Mouse (Mus musculus) monocyte, adult 2 months (primary cell): ENCODE data around the gene Specc1l.
A peak's percentile ranks its signal among the peaks of the same experiment; 100 is the strongest.

Source experiments
- DNase-seq, 2 experiments: peaks; one replicate each; pipeline ENCODE4 v3.0.0; 2022; ENCODE audit warnings: low spot score in 2 of 2, low read depth in 1 of 2

The Specc1l gene

GRCm38 (mm10) chr10:75211807-75212645 lies at the start of gene Specc1l:
TSS of gene Specc1l (plus strand) at chr10:75212073.
- DNase-seq = peak; percentile 90 to 93

- no peak for DNase-seq
These were observed 45.9 kb upstream of the Specc1l start for GRCm38 (mm10) chr10:75165825-75166481.

DNA sequence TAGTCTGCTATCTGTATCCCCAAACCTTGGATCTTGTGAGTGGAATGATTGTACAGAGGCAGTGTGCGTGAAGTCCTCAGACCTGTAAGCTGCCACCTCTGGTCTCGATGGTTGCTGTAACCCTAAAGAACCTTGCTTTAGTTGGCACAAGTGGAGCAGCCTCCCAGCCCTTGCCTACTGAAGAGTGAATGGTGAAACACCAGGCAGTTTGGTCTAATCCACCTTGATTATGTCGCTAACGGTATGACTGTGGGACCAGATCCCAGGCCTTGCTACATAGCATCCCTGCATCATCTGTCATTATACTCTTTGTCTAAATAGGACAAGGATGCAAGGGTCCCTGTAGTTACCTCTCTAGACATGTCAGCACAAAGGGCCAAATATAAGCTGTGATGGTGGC lies 45.3 kb upstream of the Specc1l start:
- DNase-seq = no peak

DNA sequence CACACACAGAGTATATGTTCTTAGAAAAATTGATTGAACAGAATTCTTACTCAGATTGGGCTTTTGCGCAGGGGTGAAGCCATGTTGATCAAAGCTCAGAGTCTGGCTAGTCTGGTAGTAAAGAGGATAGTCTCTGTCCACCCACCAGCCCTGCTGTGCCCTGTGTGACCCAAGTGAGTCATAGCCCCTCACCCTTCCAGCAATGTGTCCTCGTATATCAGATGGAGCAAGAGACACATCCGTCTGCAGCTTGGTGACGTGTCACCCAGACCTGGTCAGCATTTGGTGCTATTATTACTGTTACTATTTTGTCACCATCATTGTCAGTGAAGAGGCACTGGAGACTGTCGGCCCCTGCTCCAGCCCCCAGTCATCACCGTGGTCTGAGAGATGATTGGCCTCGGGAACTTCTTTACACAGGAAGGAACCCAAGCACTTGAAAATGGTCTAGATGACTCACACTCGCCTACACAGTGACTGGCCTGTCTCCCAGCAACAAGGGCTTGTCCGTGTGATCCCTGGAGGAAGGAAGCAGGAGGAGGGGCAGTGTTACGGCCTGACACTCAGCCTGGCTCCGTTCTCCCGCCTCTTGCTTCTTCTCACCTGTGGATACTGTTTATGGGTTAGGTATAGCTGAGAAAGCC lies 41.5 kb upstream of the Specc1l start:
- no peak for DNase-seq

DNA sequence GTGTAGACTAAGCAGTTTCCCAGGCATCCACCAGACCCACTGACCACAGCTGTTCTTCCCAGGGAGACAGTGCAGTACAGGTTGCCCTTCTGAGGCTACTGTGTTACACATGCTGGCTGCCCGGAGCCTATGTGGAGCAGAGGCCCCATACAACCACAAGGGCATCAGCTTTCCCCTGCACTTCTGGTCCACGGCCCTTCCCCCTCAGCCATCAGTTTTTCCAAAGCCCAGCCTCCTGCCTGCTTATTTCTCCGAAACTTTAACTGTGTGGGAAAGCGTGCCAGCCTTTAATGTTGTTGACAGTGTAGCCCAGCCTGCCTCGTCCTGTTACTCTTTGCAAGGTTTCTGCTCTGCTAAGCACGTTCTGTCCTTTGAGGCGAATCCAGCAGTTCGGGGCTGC lies 38.8 kb upstream of the Specc1l start:
- no peak for DNase-seq

DNA sequence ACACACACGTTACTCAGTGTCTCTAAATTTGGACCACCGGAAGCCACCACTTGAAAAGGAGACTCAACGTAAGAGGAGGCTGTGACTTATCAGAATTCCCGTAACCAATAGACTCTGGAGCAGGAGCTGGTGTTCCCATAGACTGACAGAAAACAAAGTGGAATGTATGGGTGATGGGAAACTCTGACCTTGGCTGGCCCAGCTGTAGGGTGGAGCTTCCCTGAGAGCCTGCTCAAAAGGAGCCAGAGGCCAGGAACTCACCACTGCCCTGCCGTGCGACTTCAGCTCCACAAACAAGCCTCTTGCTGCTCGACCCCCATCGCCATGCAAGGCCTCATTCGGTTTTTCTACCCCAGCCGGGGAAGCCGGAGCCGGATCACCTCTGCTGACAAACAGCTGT lies 38.2 kb upstream of the Specc1l start:
- DNase-seq = no peak

DNA sequence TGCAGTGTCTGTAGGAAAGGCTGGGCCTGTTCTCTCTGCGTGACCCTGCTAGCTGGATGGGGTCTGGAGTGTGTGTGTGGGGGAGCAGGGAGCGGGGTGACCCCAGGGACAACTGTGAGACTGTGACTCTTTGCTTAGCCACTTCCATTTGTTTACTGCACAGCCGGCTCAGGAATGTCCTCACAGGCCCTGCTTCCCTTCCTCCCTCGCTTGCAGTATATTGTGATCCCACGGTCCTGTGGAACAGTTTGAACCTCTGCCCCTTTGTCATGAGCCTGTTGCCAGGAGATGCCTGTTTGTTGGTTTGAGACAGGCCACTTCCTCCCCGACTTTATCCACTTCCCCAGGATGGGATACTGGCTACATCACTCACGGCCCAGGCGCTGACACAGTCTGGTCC lies 35.4 kb upstream of the Specc1l start:
- DNase-seq = no peak

DNA sequence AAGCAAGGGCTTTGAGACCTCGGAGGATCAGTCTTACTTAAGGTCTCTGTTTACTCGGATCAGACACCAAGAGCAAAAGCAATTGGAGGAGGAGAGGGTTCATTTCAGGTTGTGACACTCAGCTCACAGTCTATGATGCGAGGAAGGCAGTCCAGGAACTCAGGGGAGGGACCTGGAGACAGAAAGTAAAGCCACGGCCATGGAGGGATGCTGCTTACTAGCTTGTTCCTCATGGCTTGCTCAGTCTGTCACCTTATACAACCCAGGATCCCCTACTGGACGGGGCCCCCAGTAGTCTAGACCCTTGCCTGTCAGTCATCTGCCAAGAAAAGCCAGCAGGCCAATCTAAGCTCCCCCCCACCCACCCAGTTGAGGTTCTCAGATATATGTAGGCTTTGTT lies 33.0 kb upstream of the Specc1l start:
- DNase-seq = no peak

DNA sequence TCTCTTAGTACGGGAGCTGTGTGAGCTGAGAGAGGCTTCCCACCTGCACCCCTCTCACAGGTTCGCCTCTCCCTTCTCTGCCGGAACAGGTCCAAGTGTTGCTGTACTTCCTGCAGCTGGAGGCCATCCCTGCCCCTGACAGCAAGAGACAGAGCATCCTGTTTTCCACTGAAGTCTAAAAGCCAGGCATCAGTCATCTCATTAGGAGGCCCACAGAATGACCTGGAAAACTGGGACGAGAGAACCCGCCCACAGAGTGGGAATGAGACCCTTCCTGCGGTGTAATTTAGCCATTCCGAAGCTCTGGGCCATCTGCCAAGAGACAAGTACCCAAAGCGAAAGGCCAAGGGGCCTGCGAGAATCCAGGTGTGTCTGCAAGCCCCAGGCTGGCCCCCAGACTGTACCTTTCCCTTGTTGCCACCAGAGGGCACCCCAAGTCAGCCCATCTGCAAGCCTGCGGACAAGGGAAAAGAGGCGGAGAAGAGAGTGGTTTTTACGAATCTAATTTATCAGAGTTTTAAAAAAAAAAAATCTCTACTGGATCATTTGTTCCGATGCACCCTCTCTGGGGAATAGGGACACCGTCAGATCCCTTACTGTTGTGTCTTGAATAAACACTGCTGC lies 29.6 kb upstream of the Specc1l start:
- peak in 1 of 2 experiments; percentile 52 for DNase-seq

DNA sequence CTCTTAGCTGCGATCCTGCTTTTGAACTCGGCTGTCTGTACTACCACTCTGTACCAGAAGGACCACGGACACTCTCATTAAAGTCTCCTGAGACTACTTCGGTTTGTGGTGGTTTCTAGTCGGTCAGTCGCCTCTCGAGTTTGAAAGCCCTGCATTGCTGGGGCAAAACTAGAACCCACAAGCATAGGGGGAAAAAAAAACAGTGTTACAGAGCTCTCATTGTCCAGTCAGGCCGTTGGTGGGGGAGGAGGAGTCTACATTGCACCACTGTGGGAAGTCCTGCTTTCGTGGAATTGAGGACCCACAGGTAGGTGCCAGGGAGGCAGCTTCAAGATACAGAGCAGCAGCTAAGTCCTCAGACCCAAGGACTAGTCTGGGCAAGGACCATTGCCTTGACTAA lies 27.0 kb upstream of the Specc1l start:
- no peak for DNase-seq

DNA sequence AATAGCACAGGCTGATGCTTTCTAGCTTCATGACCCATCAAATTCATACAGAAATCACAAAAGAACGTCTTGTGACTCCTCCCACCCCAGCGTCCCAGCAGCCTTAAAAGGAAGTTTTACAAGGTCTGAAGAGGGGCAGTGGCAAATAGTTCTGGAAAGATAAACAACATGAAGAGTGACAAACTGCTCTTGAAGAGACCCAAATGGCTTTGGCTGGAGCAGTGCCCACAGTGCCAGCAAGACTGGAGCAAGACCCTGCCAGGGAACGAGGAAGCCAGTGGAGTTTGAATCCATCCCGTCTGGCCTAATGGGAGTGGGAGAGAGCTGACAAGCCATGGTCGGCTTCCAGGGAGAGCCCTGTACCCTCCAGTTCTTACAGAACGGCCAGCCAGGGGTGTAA lies 25.3 kb upstream of the Specc1l start:
- no peak for DNase-seq

GRCm38 (mm10) chr10:75187366-75188056 lies 24.4 kb upstream of the Specc1l start:
- no peak for DNase-seq

- DNase-seq = no peak
These were observed 20.2 kb upstream of the Specc1l start for GRCm38 (mm10) chr10:75191647-75192046.

DNA sequence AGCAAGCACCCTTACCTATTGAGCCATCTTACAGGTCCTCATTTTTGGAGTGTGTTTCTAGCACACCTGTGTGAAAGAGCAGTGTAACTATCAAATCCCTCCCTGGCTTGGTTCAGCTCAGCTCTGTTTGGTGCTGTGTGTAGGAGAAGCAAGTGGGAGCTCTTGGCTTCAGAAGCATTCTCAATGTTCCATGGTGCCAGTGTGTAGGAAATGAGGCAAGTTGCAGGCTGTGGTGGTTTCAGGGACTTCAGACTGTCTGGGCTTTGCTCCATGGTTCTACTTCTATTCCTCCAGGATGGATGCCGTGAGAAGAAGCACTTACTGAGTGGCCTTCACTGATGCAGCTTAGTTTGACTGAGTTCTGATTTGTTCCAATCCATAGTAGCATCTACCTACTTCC lies 14.1 kb upstream of the Specc1l start:
- no peak for DNase-seq

DNA sequence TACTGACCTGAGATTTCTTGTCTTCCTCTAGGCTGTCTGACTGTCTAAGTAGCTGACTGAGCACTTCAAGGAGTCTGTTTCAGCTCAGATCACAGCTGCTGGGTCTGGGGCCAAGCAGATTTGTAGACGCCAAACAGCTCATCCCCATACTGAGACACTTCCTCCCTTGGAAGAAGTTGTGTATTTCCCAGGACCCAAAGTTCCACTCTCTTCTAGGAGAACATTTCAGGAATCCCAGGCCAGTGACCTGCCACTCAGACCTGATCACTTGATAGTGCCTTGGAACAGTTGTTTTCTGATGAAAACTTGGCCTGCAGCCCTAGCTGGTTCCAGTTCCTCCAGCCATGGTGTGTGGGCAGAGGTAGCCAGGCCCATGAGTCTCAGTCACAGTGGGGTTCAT lies 11.1 kb upstream of the Specc1l start:
- no peak for DNase-seq

DNA sequence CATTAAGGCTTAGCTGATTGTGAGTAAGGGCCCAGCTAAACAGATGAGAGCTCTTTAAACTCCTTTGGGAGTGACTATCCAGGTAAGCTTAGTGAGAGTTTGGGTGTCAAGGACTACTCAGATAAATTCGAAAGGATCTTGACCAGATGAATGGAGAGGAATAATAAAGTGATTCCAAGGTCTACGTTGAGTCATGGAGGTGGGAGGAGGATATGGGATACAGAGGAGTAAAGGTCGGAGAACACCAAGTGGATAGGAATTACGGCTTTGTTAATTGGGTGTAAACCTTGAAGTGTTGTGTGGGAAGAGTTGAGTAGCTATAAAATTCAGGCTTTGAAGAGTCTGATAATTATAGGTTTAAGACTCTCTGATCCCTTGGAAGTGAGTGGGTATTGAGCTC lies 5.7 kb upstream of the Specc1l start:
- DNase-seq = no peak

GRCm38 (mm10) chr10:75210841-75211240 lies 1.0 kb upstream of the Specc1l start:
- no peak for DNase-seq

DNA sequence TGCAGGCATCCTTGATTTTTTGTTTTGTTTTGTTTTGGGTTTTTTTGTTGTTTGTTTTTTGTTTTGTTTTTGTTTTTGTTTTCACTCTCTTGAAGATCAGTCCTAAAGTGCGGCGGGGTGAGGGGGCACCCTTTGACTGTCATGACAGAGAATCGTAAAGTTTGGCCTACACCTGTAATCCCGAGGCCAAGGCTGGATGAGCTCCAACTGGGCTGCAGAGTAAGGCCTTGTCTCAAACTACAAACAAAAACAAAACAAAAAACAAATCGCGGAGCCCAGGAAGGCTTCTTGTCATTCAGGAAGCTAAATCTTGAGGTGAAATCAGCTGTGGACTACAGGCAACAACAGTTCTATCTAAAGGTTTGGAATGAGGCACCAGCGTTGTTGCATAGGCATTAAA lies 1.1 kb downstream of the Specc1l start:
- DNase-seq = no peak

- no peak for DNase-seq
These were observed 8.8 kb downstream of the Specc1l start for GRCm38 (mm10) chr10:75220722-75221121.

DNA sequence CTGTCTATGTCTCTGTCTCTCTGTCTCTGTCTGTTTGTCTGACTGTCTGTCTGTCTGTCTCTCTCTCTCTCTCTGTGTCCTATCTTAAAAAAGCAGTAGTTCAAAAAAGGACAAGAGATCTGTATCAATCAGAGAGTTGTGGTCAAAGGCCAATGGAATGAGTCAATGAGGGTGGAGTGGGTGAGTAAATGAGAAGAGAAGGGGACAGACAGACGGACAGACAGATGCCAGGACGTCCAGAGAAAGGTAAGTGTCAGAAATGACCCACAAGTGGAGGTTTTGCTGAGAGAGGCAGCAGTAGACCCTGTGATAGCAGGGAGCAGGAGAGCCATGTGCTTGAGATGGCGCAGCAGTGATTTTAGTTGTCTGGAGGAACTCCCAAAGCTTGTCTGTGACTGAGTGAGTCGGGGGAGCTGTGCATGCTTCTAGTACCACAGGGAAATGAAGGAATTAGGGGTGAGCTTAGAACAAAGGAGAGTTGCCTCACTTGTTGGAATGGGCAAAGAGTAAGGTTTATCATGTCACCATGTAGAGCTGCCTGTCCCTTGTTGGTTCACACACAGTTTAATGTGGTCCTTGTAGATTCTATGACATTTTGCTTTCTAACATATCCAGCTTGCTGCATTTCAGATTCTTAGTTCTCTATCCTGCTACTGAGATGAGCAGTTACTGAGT lies 10.2 kb downstream of the Specc1l start:
- no peak for DNase-seq

DNA sequence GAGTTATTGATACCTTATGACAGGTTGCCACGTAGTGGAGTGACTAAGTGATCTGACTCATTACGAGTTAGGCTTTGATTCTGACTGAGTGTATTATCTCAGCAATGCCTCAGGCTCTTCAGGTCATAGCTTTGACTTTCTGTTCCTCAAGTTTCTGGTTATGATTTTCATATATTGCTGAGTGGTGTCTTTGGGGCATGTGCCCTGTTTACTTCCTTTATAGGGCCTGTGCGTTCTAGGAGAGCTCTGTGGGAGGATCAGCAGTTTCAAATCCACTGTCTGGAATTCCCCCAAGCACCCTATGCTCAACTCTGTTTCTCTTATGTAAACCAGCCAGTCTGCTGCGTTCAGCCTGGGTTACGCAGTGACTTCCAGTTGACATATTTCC lies 10.7 kb downstream of the Specc1l start:
- peak; percentile 57 to 64 for DNase-seq
